Mouse (Mus musculus) liver, embryonic 14.5 days (tissue): Measurements from ENCODE around the gene Tomm40. TPM values are rescaled to one million over a fixed set of nuclear protein-coding genes. Genes with fewer than 3 reads are reported as not detected.

Experiments
- ATAC-seq: fragments of 200-750 bp; cut with Nextera tagmentation; 2 replicates; pipeline ENCODE4 v1.8.0; 2017; ENCODE audit warnings: moderate number of reproducible peaks, mild to moderate bottlenecking, moderate library complexity; ENCODE audit not compliant: insufficient read depth
- DNase-seq, 3 experiments: peaks; one replicate each; pipeline ENCODE4 v3.0.0-alpha.2; 2012 to 2013; ENCODE audit warnings: low read depth in 3 of 3, low spot score in 3 of 3
- H3K27ac ChIP-seq: fragments of 300-500 bp; sonication (generic); 2 replicates; pipeline ENCODE4 v1.5.1; 2014; ENCODE audit warnings: moderate library complexity, mild to moderate bottlenecking, control low read depth, inconsistent platforms
- H3K27me3 ChIP-seq: fragments of 300-500 bp; sonication (generic); 2 replicates; pipeline ENCODE4 v1.6.1; 2014; ENCODE audit warnings: mild to moderate bottlenecking, low read length, moderate library complexity; ENCODE audit not compliant: control insufficient read depth, insufficient read depth
- H3K36me3 ChIP-seq: fragments of 300-500 bp; sonication (generic); replicated peaks from 2 replicates; pipeline ENCODE4 v1.6.1; 2014; ENCODE audit warnings: low read depth; ENCODE audit not compliant: control insufficient read depth, insufficient read depth
- H3K4me1 ChIP-seq, 2 experiments: fragments of 200-500 bp in 1 of 2; fragments of 300-500 bp in 1 of 2; sonication (generic) in 1 of 2; replicated peaks; 2 replicates each; pipeline ENCODE4 v1.6.1; 2012 to 2014; ENCODE audit warnings: antibody characterized with exemption in 1 of 2, inconsistent platforms in 1 of 2, low read length in 1 of 2; ENCODE audit not compliant: control insufficient read depth in 2 of 2, insufficient read depth in 2 of 2
- H3K4me2 ChIP-seq: fragments of 300-500 bp; sonication (generic); 2 replicates; pipeline ENCODE4 v1.6.1; 2014; ENCODE audit warnings: low read depth, mild to moderate bottlenecking, control low read depth, moderate library complexity
- H3K4me3 ChIP-seq, 2 experiments: fragments of 200-500 bp in 1 of 2; fragments of 300-500 bp in 1 of 2; sonication (generic) in 1 of 2; 2 replicates each; pipeline ENCODE4 v1.5.1; 2012 to 2014; ENCODE audit warnings: low read depth in 2 of 2, low read length in 2 of 2, mild to moderate bottlenecking in 2 of 2, control low read depth in 1 of 2, inconsistent platforms in 1 of 2, moderate library complexity in 1 of 2; ENCODE audit not compliant: insufficient read depth in 1 of 2
- H3K9ac ChIP-seq: fragments of 300-500 bp; sonication (generic); replicated peaks from 2 replicates; pipeline ENCODE4 v1.6.1; 2014; ENCODE audit warnings: mild to moderate bottlenecking, control low read depth, moderate library complexity
- H3K9me3 ChIP-seq: fragments of 300-500 bp; sonication (generic); 2 replicates; pipeline ENCODE4 v1.6.1; 2016; ENCODE audit warnings: low read length, mixed read lengths; ENCODE audit not compliant: control insufficient read depth
- CTCF ChIP-seq: IDR thresholded peaks from 2 replicates; pipeline ENCODE4 v1.5.1; 2016; ENCODE audit warnings: antibody characterized with exemption, low read depth, control low read depth
- EP300 ChIP-seq: IDR thresholded peaks from 2 replicates; pipeline ENCODE4 v1.6.1; 2016; ENCODE audit warnings: antibody characterized with exemption, low read depth
- WGBS: fragments of 180-500 bp; shearing (Covaris S2); extraction: QIAGEN DNeasy Blood & Tissue Kit; methylation state at CpG from one replicate; pipeline ENCODE4 v1.1.7; 2014; ENCODE audit not compliant: insufficient replicate concordance; 5-methylcytosine and 5-hydroxymethylcytosine counted together
- polyA plus RNA-seq, 2 experiments: library from polyadenylated mRNA; depleted of rRNA in 1 of 2; stranded (reverse) in 1 of 2; unstranded in 1 of 2; fragments of >200 nt; fragmentation: Nextera tagmentation in 1 of 2; extraction: Ambion mirVana in 1 of 2; gene quantifications; 2 replicates each; pipeline versions ENCODE4 v1.2.1 to v1.2.3; 2012 to 2014

Tomm40 gene
- polyA plus RNA-seq, 2 experiments: 57.3 to 58.2 TPM

- TF ChIP-seq EP300 (no peak), CTCF (no peak)
- no peaks in the 10 kb centered on the region for H3K9me3 ChIP-seq
- H3K4me3 ChIP-seq: no peak overlapping the region
- ATAC-seq (no peak), DNase-seq (no peak)
- H3K9ac ChIP-seq: no peak overlapping the region
- H3K36me3 ChIP-seq: no peaks in the 10 kb centered on the region
- peaks cover 0 to 11% of the 10 kb centered on the region in 2 experiments; a peak in 2 of 4 replicates for H3K4me1 ChIP-seq
- no peak overlapping the region for H3K4me2 ChIP-seq
- no peak overlapping the region for H3K27ac ChIP-seq
- 57% methylated on average over 14 of the region's 14 CpGs for WGBS
- no peaks in the 10 kb centered on the region for H3K27me3 ChIP-seq
These were observed 42.0 kb downstream of the Tomm40 start for GRCm38 (mm10) chr7:19673083-19673699.

- no peak for TF ChIP-seq CTCF
- TF ChIP-seq EP300: no peak
- ATAC-seq (no peak), DNase-seq (no peak)
- Histone ChIP-seq H3K36me3 (no peaks in the 10 kb centered on the region), H3K27me3 (no peaks in the 10 kb centered on the region), H3K4me2 (no peak overlapping the region), H3K4me3 (no peak overlapping the region), H3K4me1 (peaks cover 0 to 7% of the 10 kb centered on the region in 2 experiments; a peak in 2 of 4 replicates), H3K9me3 (no peaks in the 10 kb centered on the region), H3K9ac (no peak overlapping the region), H3K27ac (no peak overlapping the region)
- WGBS: 70% methylated on average over 10 of the region's 10 CpGs
These were observed 43.7 kb downstream of the Tomm40 start for GRCm38 (mm10) chr7:19671511-19671910.

- Histone ChIP-seq H3K4me1 (peaks cover 7 to 11% of the 10 kb centered on the region in 2 experiments), H3K9ac (no peak overlapping the region), H3K36me3 (no peaks in the 10 kb centered on the region), H3K27me3 (no peaks in the 10 kb centered on the region), H3K27ac (no peak overlapping the region; the same call in 1 of the 2 replicates), H3K4me2 (peak overlapping the region; percentile 43), H3K4me3 (no peak overlapping the region), H3K9me3 (no peaks in the 10 kb centered on the region)
- WGBS: 5% methylated on average over 10 of the region's 10 CpGs
- DNase-seq: peak; percentile 77 to 84 (median 79)
- TF ChIP-seq EP300 (no peak), CTCF (peak; percentile 98)
- peak; percentile 45 for ATAC-seq
These were observed 46.1 kb downstream of the Tomm40 start for GRCm38 (mm10) chr7:19668947-19669721.

GRCm38 (mm10) chr7:19667434-19667833 is 47.8 kb downstream of the Tomm40 start:
- ATAC-seq (no peak), DNase-seq (no peak)
- no peak overlapping the region for H3K9ac ChIP-seq
- H3K4me1 ChIP-seq: peaks cover 14 to 19% of the 10 kb centered on the region in 2 experiments
- H3K36me3 ChIP-seq: peaks cover 2% of the 10 kb centered on the region; the same call in 1 of the 2 replicates
- 66% methylated on average over 2 of the region's 2 CpGs for WGBS
- H3K4me2 ChIP-seq: no peak overlapping the region
- no peaks in the 10 kb centered on the region for H3K27me3 ChIP-seq
- TF ChIP-seq EP300: no peak
- TF ChIP-seq CTCF: no peak
- no peaks in the 10 kb centered on the region for H3K9me3 ChIP-seq
- no peak overlapping the region for H3K27ac ChIP-seq
- no peak overlapping the region for H3K4me3 ChIP-seq

- H3K9me3 ChIP-seq: no peaks in the 10 kb centered on the region
- peaks cover 14 to 19% of the 10 kb centered on the region in 2 experiments for H3K4me1 ChIP-seq
- H3K4me2 ChIP-seq: no peak overlapping the region
- no peaks in the 10 kb centered on the region for H3K27me3 ChIP-seq
- H3K4me3 ChIP-seq: no peak overlapping the region
- H3K9ac ChIP-seq: no peak overlapping the region
- DNase-seq (no peak), ATAC-seq (no peak)
- 53% methylated on average over 3 of the region's 3 CpGs for WGBS
- no peak overlapping the region for H3K27ac ChIP-seq
- peaks cover 5% of the 10 kb centered on the region for H3K36me3 ChIP-seq
- TF ChIP-seq EP300 (no peak), CTCF (peak; percentile 52)
These were observed 48.5 kb downstream of the Tomm40 start for GRCm38 (mm10) chr7:19666750-19667149.
